Mouse (Mus musculus): Measurements from ENCODE around the gene 2010111I01Rik.

DNA sequence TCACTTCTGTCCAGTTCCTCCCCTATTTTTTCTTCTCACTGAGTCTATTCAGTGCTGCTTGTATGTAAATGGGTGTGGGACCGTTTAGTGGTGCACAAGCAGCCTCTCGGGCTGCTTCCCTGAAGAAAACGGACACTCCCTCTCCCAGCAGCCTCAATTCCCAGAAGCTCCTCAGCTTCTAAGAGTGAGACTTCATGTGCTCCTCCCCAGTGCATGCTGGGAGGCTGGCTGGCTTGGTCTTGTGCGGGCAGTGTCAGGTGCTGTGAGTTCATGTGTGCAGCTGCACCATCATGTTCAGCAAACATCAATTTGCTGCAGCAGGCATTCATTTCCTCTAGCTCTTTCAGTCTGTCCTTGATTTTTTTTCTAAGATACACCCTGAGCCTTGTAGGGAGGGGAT is 70.0 kb downstream of the 2010111I01Rik start:
- TF ChIP-seq POLR2A (IDR thresholded peaks at IDR 0.05; ENCODE audit: insufficient read depth, low read length) (no peak), CTCF (IDR thresholded peaks at IDR 0.05; ENCODE audit: low read depth, low read length) (no peak)
